Mouse (Mus musculus): ENCODE data around the gene Mitd1. TPM values are rescaled to one million over a fixed set of nuclear protein-coding genes. Genes with fewer than 3 reads are reported as not detected.

Mitd1 gene
- 20.4 TPM in 2 replicates for polyA plus RNA-seq (2016; fragmentation: Nextera tagmentation; extraction: Ambion mirVana)

DNA sequence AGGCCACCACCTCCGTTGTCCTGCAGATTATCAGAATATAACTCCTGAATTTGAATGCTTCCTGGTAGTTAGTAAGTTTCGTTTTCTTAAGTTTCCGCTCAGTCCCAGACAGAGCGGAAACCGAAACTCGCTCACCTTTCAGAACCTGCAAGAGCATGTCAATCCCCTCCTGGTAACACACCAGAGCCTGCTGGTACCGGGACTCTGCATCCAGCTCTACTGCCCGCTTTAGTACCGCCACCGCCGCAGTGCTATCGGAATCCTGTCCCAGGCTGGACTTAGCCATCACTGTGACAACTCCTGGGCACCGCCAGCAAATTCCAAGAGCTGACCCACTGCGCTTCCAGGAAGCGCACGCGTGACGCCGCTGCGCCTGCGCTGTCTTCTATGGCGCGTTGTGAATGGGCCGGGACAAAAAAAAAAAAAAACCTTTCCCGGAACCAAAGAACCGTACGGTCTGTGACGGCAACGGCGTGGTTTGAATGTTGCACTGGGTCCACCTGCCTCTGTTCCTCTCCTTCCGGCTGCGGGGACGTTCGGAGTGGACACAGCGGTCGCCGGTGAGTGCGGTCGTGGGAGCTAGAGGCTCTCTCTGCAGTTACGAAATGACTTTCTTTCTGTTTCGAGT is at the start of gene Mitd1, which contains the start of gene Mrpl30:
Gene Mitd1 (minus strand): TSS at position 387 of the 628 bp plus-strand sequence.
Gene Mrpl30 (plus strand): TSS at position 453 of the 628 bp plus-strand sequence.
- Histone ChIP-seq H3K36me3 (peaks cover 14% of the 10 kb centered on the region), H3K27me3 (no peaks in the 10 kb centered on the region), H3K9ac (replicated peaks) (peak within 1 kb of the TSS; percentile 58), H3K9me3 (no peaks in the 10 kb centered on the region), H3K27ac (replicated peaks) (0 out of 2 replicates have a peak within 1 kb of the TSS, but pooled peaks have one; percentile 26), H3K4me1 (peaks cover 18% of the 10 kb centered on the region), H3K4me2 (replicated peaks) (peak within 1 kb of the TSS; percentile 71), H3K4me3 (peak within 1 kb of the TSS; percentile 66)
- 0% methylated on average over 38 of the region's 41 CpGs for WGBS
- ATAC-seq (ENCODE audit: low FRiP score, low read depth) = peak; percentile 91

DNA sequence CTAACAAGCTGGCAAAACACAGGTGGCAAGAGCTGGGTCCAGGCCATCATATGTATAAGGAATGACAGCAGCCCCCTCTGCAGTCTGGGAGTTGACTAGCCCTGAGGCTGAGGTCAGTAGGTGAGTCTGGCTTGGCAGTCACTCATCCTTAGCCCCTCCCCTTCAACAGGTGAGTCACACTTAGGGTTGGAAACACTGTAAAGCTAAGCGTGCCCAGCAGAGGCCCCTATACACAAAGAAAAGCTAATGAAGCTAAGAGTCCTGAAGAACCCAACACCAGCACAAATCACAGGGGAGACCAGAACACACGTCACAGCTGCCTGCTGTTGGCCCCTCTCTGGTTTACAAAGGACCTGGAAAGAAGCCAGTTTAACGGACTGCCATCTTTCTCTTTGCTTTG is 41.6 kb upstream of the Mitd1 start:
- no peaks in the 10 kb centered on the region for H3K4me1 ChIP-seq
- H3K9ac ChIP-seq (replicated peaks) = no peak overlapping the region
- no peak for ATAC-seq (ENCODE audit: low FRiP score, low read depth)
- H3K27ac ChIP-seq (replicated peaks) = no peak overlapping the region
- H3K9me3 ChIP-seq = no peaks in the 10 kb centered on the region
- WGBS = 22% methylated on average over 3 of the region's 3 CpGs
- H3K4me3 ChIP-seq = no peak overlapping the region
- H3K36me3 ChIP-seq = no peaks in the 10 kb centered on the region
- no peak overlapping the region for H3K4me2 ChIP-seq (replicated peaks)
- no peaks in the 10 kb centered on the region for H3K27me3 ChIP-seq

DNA sequence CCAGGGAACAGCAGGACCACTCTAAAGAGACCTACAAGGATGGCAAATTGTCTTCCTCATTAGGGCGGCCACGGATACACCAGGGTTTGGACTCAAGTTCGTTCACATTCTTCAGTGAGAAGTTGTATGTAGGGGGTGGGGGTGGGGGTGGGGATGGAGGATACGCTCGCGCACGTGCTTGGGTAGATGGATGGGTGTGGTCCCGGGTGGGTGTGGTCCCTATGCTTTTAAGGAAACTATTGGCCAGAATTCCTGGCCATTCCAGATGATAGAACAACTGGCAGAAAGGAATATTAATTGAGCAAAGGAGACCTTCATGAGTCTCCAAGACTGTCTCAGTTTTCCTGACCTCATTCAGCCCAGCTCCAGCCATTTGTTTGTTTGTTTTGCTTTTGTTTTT is 35.8 kb upstream of the Mitd1 start:
- no peaks in the 10 kb centered on the region for H3K36me3 ChIP-seq
- no peaks in the 10 kb centered on the region for H3K27me3 ChIP-seq

DNA sequence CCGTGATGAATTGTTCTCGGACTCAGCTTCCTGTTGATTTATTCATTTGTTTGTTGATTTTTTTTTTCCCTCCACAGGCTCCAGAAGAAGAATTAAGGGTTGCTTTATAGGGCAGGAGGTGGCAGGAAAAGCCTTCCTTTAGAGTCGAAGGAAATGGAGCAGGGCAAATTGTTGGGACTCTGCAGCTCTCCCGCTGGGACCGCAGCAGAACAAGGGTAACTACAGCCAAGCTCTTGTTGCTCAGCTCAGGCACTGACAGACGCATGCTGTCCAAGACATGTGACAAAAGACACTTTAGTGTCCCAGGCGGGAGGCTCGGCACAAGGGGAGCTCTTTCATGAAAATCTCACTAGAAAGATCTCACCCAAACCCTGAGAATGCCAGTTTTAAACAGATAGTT is 32.3 kb upstream of the Mitd1 start:
- 74% methylated on average over 8 of the region's 8 CpGs for WGBS
- no peak overlapping the region for H3K9ac ChIP-seq (replicated peaks)
- H3K9me3 ChIP-seq = no peaks in the 10 kb centered on the region
- H3K27ac ChIP-seq (replicated peaks) = no peak overlapping the region
- H3K4me1 ChIP-seq = no peaks in the 10 kb centered on the region
- H3K4me2 ChIP-seq (replicated peaks) = no peak overlapping the region
- no peaks in the 10 kb centered on the region for H3K27me3 ChIP-seq
- H3K4me3 ChIP-seq = no peak overlapping the region
- no peaks in the 10 kb centered on the region for H3K36me3 ChIP-seq
- no peak for ATAC-seq (ENCODE audit: low FRiP score, low read depth)

More for the DNA sequence above, 35.8 kb upstream of the Mitd1 start:
- 86% methylated on average over 8 of the region's 8 CpGs for WGBS
- H3K4me2 ChIP-seq (replicated peaks) = no peak overlapping the region
- no peak overlapping the region for H3K27ac ChIP-seq (replicated peaks)
- no peaks in the 10 kb centered on the region for H3K9me3 ChIP-seq
- ATAC-seq (ENCODE audit: low FRiP score, low read depth) = no peak
- no peak overlapping the region for H3K4me3 ChIP-seq
- no peaks in the 10 kb centered on the region for H3K4me1 ChIP-seq
- H3K9ac ChIP-seq (replicated peaks) = no peak overlapping the region

DNA sequence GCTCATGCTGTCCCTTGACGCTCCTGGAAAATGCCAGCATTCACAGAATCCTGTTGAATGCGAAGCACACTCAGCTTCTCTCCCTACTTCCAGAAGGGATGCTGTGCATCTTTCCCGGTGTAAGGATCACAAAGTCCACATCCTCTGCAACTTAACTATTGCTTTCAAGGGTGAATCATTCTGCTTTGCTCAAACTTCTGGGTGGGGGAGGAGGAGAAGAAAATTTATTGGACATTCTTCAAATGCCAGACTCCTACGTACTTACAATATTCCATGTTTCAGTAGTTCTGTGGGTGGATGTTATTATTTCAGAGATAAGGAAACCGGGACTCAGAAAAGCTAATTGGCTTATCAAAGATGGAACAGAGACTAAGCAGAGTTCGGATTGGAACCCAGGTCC is 27.9 kb upstream of the Mitd1 start:
- WGBS = 84% methylated on average over 6 of the region's 6 CpGs
- H3K4me1 ChIP-seq = no peaks in the 10 kb centered on the region
- ATAC-seq (ENCODE audit: low FRiP score, low read depth) = no peak
- H3K9me3 ChIP-seq = no peaks in the 10 kb centered on the region
- no peaks in the 10 kb centered on the region for H3K36me3 ChIP-seq
- H3K4me3 ChIP-seq = no peak overlapping the region
- no peaks in the 10 kb centered on the region for H3K27me3 ChIP-seq
- H3K27ac ChIP-seq (replicated peaks) = no peak overlapping the region
- no peak overlapping the region for H3K4me2 ChIP-seq (replicated peaks)
- H3K9ac ChIP-seq (replicated peaks) = no peak overlapping the region

DNA sequence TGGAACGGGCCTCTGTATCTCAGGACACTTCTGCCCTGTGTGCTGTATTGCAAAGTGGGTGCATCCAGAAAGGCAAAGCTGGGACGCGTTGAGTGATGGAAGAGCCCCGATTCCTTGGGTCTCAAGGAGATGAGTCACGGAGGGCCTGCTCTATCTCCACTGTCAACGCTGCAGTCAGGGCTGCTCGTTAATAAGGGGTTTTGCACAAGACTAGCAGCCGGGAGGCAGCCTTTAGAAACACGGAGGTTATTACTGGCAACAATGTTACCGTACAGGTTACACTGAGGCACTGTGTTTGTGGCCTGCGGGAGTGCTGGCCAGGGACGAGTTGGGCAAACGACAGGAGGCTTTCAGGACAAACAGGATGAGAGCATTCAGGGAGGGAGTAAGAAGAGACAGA is 27.5 kb upstream of the Mitd1 start:
- Histone ChIP-seq H3K9me3 (no peaks in the 10 kb centered on the region), H3K27ac (replicated peaks) (no peak overlapping the region), H3K36me3 (no peaks in the 10 kb centered on the region), H3K9ac (replicated peaks) (no peak overlapping the region), H3K27me3 (no peaks in the 10 kb centered on the region), H3K4me3 (no peak overlapping the region), H3K4me1 (no peaks in the 10 kb centered on the region), H3K4me2 (replicated peaks) (no peak overlapping the region)
- WGBS = 80% methylated on average over 13 of the region's 13 CpGs
- no peak for ATAC-seq (ENCODE audit: low FRiP score, low read depth)

DNA sequence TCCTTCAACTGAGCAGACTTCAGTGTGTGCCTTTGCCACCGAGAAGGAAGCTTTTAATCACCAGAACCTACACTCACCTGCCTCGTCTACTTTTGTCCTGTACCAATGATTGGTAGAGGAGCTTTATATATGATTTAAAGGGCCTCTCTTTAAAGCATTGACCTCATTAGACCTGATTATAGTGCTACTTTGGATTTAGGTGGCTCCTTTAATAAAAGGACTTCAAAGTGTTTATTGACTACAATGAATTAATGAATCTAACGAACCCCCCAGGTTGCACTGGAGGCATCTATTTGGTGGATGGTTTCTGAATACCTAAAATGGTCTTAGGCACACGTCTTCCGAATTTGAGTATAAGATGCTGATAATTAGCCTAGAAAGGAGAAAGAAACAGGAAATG is 26.2 kb upstream of the Mitd1 start, which contains the start of gene Lyg2:
Gene Lyg2 (minus strand): TSS at position 101 of the 400 bp plus-strand sequence.
- H3K4me2 ChIP-seq (replicated peaks) = no peak within 1 kb of the TSS

DNA sequence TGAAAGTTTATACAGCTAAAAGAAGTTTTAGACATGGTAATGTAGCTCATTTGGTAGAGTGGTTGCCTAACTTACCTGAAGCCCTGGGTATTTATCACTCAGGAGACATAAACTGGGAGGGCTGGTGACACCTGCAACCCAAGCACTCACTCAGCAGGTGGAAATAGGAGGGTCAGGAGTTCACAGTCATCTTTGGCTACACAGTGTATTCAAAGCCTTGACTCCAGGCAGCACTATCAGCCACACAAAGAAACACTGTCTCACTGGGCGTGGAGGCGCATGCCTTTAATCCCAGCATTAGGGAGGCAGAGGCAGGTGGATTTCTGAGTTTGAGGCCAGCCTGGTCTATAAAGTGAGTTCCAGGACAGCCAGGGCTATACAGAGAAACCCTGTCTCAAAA is 22.5 kb upstream of the Mitd1 start:
- Histone ChIP-seq H3K4me3 (no peak overlapping the region), H3K27me3 (no peaks in the 10 kb centered on the region), H3K9me3 (no peaks in the 10 kb centered on the region), H3K27ac (replicated peaks) (no peak overlapping the region), H3K4me2 (replicated peaks) (no peak overlapping the region), H3K36me3 (no peaks in the 10 kb centered on the region), H3K4me1 (no peaks in the 10 kb centered on the region), H3K9ac (replicated peaks) (no peak overlapping the region)
- ATAC-seq (ENCODE audit: low FRiP score, low read depth) = no peak
- 79% methylated on average over 2 of the region's 2 CpGs for WGBS

More for the DNA sequence above, 26.2 kb upstream of the Mitd1 start, which contains the start of gene Lyg2:
- Histone ChIP-seq H3K36me3 (no peaks in the 10 kb centered on the region), H3K27me3 (no peaks in the 10 kb centered on the region), H3K4me3 (no peak within 1 kb of the TSS), H3K9ac (replicated peaks) (no peak within 1 kb of the TSS), H3K4me1 (no peaks in the 10 kb centered on the region), H3K9me3 (no peaks in the 10 kb centered on the region), H3K27ac (replicated peaks) (no peak within 1 kb of the TSS)
- no peak for ATAC-seq (ENCODE audit: low FRiP score, low read depth)
- WGBS = 87% methylated on average over 5 of the region's 5 CpGs

DNA sequence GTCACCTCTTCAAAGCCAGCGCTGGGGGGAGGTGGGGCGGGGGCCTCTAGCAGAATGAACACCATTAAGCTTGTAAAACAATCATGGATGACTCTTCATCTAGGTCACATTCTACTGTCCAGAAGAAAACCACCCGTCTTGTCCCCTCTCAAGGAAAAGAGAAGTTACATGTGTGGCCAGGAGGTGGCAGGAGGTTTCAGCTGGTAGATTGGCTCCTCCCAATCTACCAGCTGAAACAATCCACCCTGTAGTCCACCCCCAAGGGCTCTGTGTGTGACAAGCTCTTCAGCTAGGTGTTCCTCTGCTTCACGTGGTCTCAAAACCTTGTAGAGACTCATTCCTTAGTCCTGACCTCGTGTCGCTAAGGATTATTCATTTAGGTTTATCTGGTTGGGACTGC is 13.0 kb upstream of the Mitd1 start:
- 42% methylated on average over 6 of the region's 6 CpGs for WGBS
- Histone ChIP-seq H3K4me2 (replicated peaks) (no peak overlapping the region), H3K4me1 (no peaks in the 10 kb centered on the region), H3K9me3 (no peaks in the 10 kb centered on the region), H3K4me3 (no peak overlapping the region), H3K27me3 (no peaks in the 10 kb centered on the region), H3K9ac (replicated peaks) (no peak overlapping the region), H3K36me3 (peaks cover 14% of the 10 kb centered on the region), H3K27ac (replicated peaks) (no peak overlapping the region)
- no peak for ATAC-seq (ENCODE audit: low FRiP score, low read depth)

DNA sequence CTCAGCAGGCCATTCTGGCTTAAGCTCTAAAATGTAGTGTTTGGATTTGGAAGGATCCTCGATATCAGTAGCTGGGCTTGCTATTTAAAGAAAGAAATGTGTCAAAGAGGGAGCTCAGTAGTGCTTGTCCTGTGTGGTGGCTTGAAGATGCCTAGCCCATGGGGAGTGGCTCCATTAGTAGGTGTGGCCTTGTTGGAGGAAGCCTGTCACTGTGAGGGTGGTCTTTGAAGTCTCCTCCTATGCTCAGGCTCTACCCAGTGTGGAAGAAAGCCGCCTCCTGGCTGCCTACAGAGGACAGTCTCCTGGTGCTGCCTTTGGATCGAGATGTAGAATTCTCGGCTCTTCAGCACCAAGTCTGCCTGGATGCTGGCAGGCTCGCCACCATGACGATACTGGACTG is 10.1 kb upstream of the Mitd1 start:
- no peaks in the 10 kb centered on the region for H3K9me3 ChIP-seq
- H3K27me3 ChIP-seq = no peaks in the 10 kb centered on the region
- H3K4me2 ChIP-seq (replicated peaks) = no peak overlapping the region
- WGBS = 60% methylated on average over 6 of the region's 6 CpGs
- H3K4me1 ChIP-seq = no peaks in the 10 kb centered on the region
- peaks cover 39% of the 10 kb centered on the region for H3K36me3 ChIP-seq
- ATAC-seq (ENCODE audit: low FRiP score, low read depth) = no peak
- H3K27ac ChIP-seq (replicated peaks) = no peak overlapping the region
- H3K4me3 ChIP-seq = no peak overlapping the region
- H3K9ac ChIP-seq (replicated peaks) = no peak overlapping the region

DNA sequence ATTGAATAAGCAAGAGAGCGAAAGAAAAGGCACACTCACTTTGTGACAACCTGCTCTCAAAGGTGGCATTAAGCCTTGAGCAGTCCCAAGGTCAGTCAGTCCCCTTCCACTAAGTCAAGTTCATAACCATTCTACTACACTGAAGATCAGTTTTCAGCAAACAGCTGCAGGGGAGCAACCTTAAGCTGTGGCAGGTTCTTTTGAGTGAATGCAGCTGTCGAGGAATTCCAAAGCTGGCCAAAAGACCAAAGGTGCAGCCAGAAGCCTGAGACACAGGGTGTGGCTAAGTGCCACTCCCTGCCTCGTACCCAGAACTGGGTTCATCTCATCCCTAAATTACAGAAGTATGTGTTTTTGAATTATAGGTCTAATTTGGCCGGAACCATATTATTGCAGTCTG is 9.6 kb upstream of the Mitd1 start:
- peaks cover 44% of the 10 kb centered on the region for H3K36me3 ChIP-seq
- no peak overlapping the region for H3K27ac ChIP-seq (replicated peaks)
- no peak overlapping the region for H3K9ac ChIP-seq (replicated peaks)
- H3K9me3 ChIP-seq = no peaks in the 10 kb centered on the region
- H3K4me3 ChIP-seq = no peak overlapping the region
- ATAC-seq (ENCODE audit: low FRiP score, low read depth) = no peak
- H3K4me1 ChIP-seq = no peaks in the 10 kb centered on the region
- H3K27me3 ChIP-seq = no peaks in the 10 kb centered on the region
- no peak overlapping the region for H3K4me2 ChIP-seq (replicated peaks)
- WGBS = 88% methylated on average over 4 of the region's 4 CpGs

DNA sequence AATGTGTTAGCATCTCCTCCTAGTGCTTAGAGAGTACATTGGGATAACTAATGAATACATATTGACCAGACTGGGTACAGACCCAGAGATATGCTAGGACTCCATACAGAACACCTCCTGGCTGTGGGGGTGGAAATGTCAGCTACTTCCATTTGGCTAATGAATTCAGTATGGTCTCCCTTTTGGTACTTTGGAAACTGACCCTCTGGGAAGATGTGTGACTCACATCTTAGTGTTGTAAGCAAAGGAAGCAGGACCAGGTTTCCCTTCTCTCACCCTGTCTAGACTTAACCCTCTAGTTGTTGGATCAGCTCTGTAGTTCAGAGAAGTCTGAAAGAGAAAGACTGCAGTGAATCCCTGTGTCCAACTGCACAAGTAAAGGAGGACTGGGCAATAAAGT is 4.4 kb upstream of the Mitd1 start:
- H3K27me3 ChIP-seq = no peaks in the 10 kb centered on the region
- H3K36me3 ChIP-seq = peaks cover 49% of the 10 kb centered on the region
- H3K27ac ChIP-seq (replicated peaks) = no peak overlapping the region
- H3K9ac ChIP-seq (replicated peaks) = no peak overlapping the region
- H3K4me3 ChIP-seq = no peak overlapping the region
- H3K9me3 ChIP-seq = no peaks in the 10 kb centered on the region
- peaks cover 12% of the 10 kb centered on the region for H3K4me1 ChIP-seq
- no peak overlapping the region for H3K4me2 ChIP-seq (replicated peaks)
- ATAC-seq (ENCODE audit: low FRiP score, low read depth) = no peak

DNA sequence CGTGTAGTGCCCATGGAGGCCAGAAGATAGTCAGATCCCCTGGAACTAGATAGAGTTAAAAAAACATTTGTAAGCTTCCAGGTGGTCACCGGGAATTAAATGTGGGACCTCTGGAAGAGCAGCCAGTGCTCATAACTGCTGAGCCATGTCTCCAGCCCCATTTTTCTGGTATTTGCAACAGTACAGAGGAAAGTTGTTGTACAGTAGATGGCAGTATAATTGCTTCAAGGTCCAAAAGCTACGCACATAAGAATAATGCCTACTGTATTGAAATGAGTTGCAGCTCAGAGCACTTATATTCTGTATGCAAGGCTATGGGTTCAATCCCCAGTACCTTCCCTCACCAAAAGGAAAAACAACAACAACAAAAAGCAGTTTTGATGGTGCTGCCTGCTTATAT is 1.2 kb upstream of the Mitd1 start:
- Histone ChIP-seq H3K27me3 (no peaks in the 10 kb centered on the region), H3K9ac (replicated peaks) (no peak overlapping the region), H3K36me3 (peaks cover 27% of the 10 kb centered on the region), H3K9me3 (no peaks in the 10 kb centered on the region), H3K4me3 (peak overlapping the region; percentile 66), H3K4me2 (replicated peaks) (peak overlapping the region; percentile 71), H3K27ac (replicated peaks) (no peak overlapping the region), H3K4me1 (peaks cover 18% of the 10 kb centered on the region)
- no peak for ATAC-seq (ENCODE audit: low FRiP score, low read depth)
- 85% methylated on average over 3 of the region's 3 CpGs for WGBS
